Mouse (Mus musculus) bone marrow macrophage, adult 2 months (primary cell): Measurements from ENCODE around the gene Gpr137.

ENCODE experiments used
- CTCF ChIP-seq: IDR thresholded peaks from 2 replicates; pipeline ENCODE4 v1.5.1; 2012; ENCODE audit warnings: low read depth, mild to moderate bottlenecking, low read length, moderate library complexity
- POLR2A ChIP-seq: IDR thresholded peaks from 2 replicates; pipeline ENCODE4 v1.6.1; 2012; ENCODE audit warnings: mild to moderate bottlenecking, low read depth, low read length, borderline replicate concordance

GRCm38 (mm10) chr19:6942249-6942691 is at the start of gene Gpr137:
- TF ChIP-seq CTCF, result no peak
- 0 out of 2 replicates have a peak, but pooled peaks have one; percentile 25 for TF ChIP-seq POLR2A
